Mouse (Mus musculus) heart, adult 2 months (tissue): ENCODE measurements around the gene Gpsm1.

Experiments
- CTCF ChIP-seq: fragments of 200-600 bp; IDR thresholded peaks from 2 replicates; pipeline ENCODE4 v1.8.1; 2022; ENCODE audit warnings: antibody characterized with exemption, mild to moderate bottlenecking, moderate library complexity
- EP300 ChIP-seq: fragments of 200-500 bp; IDR thresholded peaks from 2 replicates; pipeline ENCODE4 v1.6.1; 2011; ENCODE audit warnings: low read depth, low read length, control low read depth; ENCODE audit not compliant: insufficient read depth

- no peak for TF ChIP-seq EP300
- TF ChIP-seq CTCF = no peak
Measured at GRCm38 (mm10) chr2:26362991-26363390, 47.7 kb downstream of the Gpsm1 start.
